Mouse (Mus musculus) C2C12 (cell line): ENCODE measurements around the gene Olfr715b.
"Not testable (repeated sequence)": the region's sequence is repeated elsewhere in the genome, so short reads cannot be mapped to it uniquely, and the experiment has no call there.

ENCODE experiments used
- CTCF ChIP-seq: IDR thresholded peaks from one replicate; pipeline ENCODE4 v1.5.1; 2011; ENCODE audit not compliant: control insufficient read depth, insufficient read depth, insufficient read length
- MAX ChIP-seq: IDR thresholded peaks from one replicate; pipeline ENCODE4 v1.6.1; 2011; ENCODE audit warnings: mild to moderate bottlenecking, control low read depth
- USF1 ChIP-seq: IDR thresholded peaks from one replicate; pipeline ENCODE4 v1.6.1; 2011; ENCODE audit warnings: low read depth, mild to moderate bottlenecking, control low read depth, moderate library complexity

DNA sequence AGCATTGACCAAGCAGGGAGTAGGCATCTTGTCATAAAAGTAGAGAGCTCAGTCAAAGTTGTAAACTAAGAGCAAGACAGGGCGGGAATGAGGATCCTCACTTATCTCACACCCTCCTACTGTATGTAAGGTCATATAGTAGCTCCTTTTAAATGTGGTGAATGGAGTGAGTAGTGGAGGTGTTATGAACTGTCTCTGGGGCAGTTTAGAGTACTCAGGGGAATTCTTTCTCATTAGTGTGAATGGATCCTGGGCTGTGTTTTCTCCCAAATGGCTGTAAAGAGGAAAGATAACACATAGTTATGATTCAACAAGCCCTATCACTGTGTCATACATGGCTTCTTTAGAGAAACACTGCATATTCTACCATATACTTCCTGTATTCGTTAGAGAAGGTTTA lies at the start of gene Olfr715b:
- TF ChIP-seq MAX, CTCF, USF1: not testable (repeated sequence)
